Mouse (Mus musculus) neutrophil, adult 5-6 weeks (primary cell): ENCODE data around the gene Kif26b. TPM values are rescaled to one million over a fixed set of nuclear protein-coding genes. Genes with fewer than 3 reads are reported as not detected.

Experiments
- ATAC-seq: fragments of 151-379, 151-347 bp; 2 replicates; pipeline ENCODE4 v1.8.0; 2017; ENCODE audit warnings: mild to moderate bottlenecking, moderate TSS enrichment; ENCODE audit not compliant: insufficient number of reproducible peaks, poor library complexity, low FRiP score, severe bottlenecking; ENCODE audit errors: extremely low read depth
- total RNA-seq: library from RNA; stranded (forward); fragments of 200-1000 nt; gene quantifications from 2 replicates; pipeline ENCODE4 v1.2.3, GENCODE M21; 2017

Kif26b gene
- total RNA-seq, 1 experiment from 2014 or later = 0.23 TPM

DNA sequence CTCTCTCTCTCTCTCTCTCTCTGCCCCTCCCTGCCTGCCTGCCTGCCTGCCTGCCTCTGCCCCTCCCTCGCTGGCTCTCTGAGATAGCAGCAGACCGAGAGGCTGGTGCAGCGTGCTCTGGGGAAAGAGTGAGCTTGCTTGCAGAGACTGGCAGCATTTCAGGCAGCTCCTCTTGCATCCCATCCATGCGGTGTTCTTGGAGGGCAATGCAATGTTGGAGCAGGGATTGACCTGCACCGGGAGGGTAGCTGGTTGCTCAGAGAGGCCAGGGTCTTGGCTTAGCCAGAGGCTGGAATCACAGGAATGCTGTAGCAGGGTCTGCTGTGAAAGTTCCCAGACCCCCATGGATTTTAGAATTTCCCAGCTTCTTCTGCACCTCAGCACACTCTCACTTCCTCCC is 269.4 kb downstream of the Kif26b start:
- no peak for ATAC-seq

DNA sequence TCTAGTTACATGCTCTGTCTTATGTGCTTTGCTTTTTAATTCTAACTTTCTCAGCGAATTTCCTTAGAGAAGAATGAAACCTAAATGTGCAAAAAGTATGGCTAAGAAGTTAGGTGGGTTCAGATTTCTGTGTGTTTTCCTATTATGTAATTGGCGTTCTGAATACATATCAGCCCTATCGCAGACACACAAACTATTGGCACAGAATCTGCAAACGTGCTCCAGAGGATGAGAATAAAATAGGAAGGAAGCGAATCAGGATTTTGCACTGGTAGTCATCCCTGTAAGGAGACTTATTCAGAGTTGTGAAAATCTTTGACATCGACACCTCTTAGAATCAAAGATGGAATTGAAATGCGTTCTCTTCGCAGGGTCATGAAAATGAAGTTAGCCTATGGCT is 270.0 kb downstream of the Kif26b start:
- no peak for ATAC-seq

DNA sequence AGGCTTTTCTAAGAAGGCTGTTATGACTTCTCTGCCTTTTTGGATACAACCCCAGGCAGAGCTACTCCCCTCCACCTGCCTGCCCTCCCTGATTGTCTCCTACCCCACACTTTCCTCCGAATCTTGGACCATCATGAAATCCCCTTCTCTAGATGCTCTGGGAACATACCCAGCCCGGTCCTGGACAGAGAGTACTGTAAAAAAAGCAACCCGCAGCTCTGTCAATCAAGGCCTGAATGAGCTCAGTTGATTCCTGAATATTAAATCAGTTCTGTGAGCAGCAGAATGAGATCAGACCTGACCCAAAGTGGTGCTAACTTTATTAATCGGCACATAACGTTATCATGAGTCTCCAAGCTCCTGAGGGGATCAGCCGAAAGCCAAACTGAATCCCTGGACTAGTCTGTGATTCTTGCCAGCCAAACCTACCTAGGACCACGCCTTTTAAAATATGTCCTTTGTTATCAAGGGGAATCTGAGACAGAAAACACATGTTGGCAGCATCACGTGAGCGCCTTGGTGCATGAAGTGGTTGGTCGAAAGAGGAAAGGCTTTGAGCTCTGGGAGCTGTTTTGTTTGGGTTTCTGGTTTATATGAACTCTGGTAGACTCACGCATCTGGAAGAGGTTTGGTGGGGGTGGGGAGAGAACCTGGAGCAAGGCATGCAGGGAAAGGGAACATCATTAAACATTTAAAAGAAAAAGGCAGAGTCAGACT is 271.1 kb downstream of the Kif26b start:
- ATAC-seq = no peak

DNA sequence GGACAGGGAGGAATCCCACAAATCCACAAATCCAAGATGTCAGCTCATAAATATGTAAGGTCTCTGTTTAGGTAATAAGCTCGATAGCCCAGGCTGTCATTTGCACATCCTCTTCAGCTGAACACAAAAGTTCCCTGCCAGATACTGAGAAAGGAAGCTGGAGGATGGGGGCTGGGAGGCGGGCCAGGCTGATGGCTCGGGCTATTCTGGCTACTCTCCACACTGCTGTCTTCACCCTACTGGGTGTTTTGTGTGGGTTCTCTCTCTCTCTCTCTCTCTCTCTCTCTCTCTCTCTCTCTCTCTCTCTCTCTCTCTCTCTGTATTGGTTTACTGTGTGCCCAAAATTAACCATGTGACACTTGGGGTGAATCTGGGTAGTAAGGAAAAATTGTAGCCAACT is 274.2 kb downstream of the Kif26b start:
- no peak for ATAC-seq

DNA sequence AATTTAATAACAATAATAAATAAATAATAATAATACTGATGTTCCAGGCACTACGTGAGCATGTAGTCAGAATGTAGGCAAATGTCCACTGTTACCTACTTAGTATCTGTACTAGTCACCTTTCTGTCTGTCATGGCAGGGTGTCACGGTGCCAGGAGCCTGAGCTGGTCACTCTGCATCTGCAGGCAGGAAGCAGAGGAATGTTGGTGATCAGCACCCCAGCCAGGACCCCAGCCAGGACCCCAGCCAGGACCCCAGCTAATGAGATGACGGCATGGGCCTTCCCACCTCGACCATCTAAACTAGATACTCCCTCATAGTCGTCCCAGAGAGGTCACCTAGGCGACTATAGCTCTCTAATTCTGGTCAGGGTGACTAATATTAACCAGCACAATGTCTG is 288.6 kb downstream of the Kif26b start:
- no peak for ATAC-seq

DNA sequence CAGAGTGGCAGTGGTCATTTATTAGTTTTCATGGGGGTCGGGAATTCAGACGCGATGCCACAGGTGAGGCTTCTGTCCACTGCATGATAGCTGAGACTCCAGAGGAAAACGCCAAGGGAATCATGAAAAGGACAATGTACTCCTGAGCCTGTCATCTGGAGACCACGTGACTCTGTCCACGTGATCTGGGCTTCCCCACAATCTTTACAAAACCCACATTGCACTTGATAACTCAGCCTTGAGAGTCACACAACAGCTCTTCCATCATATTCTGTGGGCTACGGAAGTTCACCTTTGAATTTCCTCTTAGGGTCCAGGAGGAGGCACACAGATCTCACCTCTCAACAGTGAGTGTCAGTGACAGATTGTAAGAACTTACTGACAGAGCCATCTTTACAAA is 290.1 kb downstream of the Kif26b start:
- ATAC-seq = no peak

DNA sequence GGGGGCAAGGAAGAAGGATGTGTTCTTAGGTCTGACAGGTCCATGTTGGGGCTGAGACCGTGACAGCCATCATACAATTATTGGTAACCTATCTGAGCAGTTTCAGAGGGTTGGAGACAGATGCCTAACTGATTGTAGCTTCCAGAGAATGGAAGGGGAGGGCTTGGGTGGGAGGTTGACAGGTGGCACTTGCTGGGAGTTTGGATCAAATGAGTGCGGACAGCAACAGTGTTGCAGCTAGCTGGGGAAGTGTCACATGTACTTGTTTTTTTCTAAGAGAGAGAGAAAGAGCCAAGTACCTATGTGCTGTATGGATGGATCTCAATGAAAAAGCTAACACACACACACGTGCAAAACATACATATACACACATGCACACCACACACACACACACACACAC is 291.2 kb downstream of the Kif26b start:
- ATAC-seq = no peak

DNA sequence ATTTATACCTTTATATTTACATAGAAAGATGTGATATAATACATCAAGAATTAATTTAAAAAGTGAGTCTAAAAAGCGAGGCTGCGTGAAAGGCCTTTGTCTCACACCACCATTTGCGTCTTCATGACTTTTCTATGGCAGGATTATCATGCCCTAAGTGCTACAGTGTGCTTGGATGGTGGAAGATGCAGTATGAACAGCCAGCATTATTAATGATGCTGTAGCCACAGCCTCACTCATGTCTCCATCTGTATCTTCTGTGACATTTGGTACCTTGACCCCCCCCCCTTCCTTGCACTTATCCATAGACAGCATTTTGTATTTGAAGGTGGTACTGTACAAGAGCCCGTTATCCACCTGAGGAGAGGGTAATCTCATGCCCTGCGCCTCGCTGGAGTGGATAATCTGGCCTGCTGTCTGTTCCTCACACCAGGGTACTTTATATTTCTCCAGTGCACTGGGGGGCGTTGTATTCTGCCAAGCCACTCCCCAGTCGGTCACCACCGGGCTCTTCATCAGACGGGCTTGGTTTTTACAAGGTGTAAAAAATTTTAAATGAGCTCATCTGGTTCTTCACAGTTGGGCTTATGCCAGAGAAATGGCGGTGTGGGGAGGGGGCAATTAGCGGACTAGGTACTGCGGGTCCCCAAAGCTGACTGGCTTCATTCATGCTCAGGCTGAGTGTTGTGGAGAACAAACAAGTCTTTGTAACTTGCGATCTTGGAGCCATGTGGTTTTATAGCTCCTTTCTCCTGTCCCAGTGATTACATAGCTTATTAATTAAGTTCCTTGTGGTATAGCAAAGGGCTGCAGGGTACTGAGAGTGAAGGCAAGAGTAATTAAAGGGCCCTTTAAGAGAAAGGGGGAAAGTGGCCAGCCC is 291.9 kb downstream of the Kif26b start:
- no peak for ATAC-seq

DNA sequence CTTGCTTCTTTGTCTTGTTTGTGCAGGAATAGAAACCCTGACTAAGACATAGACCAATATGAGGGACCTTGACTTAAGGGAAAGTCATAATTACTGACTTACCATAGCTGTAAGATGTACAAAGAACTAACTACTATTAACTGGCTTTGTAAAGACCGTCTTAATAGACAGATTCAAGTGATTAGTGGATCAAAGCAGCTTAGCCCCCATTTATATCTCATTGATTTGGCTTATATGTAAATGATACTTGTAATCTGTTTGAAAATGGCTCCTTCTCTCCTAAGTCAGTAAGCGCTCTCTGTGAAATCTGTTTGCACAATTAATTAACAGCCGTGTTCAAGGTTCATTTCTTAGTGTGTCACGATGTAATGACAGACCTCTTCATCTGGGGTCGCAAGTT is 295.9 kb downstream of the Kif26b start:
- no peak for ATAC-seq

DNA sequence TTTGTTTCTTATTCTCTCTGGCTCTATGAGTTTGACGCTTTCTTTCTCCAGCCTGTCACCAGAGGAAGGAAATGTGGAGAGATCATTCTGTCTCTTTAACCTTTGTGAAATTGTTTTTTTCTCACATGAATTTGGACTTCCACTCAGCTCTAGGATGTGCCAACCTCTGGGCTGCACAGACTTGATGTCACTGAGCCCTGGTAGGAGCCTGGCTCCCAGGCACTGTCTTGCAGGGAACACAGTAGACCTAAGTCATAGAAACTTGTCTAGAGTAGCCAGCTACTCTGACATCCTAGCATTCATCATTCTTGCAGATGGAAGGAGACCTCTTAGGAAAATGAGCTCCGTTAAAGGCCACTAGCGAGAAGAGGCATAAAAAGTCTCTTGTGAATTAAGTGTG is 298.3 kb downstream of the Kif26b start:
- no peak for ATAC-seq

DNA sequence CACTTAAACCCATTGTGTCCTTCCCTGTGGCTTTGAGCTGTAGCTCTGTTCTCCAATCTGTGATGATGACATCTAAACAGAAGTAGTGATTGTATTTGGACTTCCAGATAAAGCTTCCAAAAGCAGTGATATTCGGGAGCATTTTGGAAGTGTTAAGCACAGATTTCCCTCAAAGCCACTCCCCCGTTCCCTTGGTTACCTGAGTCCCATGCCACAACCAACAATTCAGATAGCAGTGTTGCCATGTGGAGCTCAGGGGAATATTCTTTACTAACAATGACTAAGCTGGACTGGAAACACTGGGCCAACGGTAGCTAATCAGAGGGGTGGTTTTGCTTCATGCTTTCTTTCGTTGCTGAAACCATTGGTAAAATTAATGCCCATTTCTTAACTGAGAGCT is 300.5 kb downstream of the Kif26b start:
- no peak for ATAC-seq

DNA sequence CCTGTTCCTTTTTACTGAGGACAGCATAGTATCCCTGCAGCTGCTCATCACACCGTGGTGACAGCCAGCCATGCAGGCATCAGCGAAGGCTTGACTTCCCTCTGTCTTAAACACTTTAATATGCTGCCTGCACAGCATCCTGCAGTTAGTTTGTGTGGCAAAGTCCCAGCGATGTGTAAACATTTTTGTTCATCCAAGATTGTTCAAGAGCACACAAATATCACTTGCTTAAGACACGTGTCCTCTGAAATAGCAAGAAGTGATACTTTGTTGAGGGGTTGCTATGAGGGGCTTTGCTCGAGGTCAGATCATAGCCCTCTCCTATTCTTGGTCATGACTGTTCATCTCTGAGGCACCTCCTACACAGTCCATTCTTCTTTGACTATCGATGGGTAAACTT is 303.6 kb downstream of the Kif26b start:
- ATAC-seq = no peak

DNA sequence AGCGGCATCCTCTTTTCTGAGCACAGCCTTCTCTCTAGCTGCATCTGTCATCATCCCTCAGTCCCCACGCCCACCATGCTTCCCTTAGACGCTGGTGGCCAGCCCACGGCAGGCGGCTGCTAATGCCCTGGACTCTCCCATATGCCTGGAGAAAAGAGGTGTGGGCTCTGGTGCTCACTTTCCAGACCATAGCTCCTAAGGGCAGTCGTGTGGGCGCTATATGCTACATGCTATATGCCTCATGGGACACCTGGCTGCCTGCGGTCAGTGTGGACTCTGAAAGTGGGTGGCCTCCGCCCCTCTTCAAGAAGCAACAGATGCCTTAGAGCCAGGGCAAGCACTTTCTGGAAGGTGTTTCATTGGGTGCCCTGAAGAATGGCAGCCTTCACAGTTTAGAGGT is 306.9 kb downstream of the Kif26b start:
- no peak for ATAC-seq

DNA sequence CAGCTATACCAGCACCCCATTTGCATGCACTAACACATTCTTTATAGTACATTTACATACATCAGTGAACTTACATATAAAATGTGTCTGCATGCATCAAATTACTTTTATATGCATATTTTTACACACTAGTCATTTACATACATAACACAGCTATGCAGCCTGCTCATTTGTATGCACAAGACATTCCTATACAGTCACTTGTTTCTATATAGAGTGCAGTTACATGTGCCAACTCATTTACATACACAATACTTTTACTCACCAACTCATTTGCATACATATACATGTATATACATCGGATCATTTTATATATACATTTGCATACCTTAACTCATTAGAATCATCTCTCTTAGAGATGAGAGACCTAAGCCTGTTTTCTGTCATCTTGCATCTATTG is 308.1 kb downstream of the Kif26b start:
- ATAC-seq = no peak

DNA sequence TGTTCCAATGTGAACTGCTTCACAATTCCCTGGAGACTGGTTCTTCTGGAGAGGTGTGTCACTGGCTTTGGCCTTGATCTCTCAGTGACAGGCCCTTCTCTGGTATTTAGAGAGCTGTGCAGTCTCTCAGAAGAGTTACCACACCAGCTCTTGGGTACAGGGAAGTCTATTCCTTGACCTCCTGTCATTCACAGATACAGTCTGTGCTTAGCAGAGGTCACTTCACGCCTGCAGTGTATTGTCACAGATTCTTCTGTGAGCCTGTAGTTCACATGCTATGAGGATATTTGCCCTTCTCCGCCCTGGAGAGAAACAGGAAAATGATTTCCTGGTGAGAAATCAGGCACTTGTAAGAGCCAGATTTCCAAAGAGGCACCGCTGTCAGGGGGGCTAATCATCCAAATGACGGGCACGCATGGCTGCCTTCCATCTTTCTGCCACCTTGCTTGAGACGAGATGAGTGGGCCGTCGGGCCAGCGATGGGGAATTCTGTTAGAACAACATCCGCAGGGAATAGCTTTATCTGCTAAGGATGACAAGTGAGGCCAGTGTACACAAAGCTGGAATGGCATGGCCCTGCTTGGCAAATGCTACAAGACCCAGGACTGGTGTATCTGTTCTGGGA is 309.9 kb downstream of the Kif26b start:
- ATAC-seq = no peak

DNA sequence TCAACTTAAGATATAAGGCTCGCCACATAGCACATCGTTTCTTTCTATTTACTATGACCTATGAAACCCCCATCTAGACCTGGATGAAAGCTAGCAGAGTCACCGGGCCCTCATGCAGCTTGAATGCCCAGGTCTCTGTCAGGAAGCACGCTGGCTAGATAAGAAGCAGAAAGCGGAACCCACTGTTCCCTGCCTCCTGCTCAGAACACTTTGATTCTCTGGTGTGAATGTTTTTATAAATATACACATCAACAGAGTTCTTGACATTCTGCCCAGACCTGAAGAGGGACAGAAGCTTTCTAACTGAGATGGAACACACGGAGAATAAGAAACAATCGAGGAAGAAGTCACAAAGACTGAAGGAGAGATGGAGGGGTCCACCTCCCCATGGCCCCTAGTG is 311.4 kb downstream of the Kif26b start:
- no peak for ATAC-seq

DNA sequence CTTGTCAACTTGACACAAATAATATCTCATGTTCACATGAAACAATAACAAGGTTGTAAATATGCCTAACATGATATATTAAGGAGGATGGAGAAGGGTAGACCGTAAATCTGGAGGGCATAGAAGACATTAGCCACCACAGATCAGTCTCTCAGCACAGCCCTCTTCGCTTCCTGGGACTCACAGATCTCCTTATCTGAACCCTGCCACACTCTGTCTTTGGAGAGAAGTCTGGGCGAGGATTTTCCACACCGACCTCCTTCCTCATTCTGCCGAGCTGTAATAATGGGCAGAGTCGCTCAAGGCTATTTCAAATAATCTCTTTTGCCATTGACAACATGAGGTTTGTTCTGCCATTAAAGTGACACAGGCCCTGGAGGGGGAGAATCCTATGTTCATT is 315.9 kb downstream of the Kif26b start:
- ATAC-seq = no peak

DNA sequence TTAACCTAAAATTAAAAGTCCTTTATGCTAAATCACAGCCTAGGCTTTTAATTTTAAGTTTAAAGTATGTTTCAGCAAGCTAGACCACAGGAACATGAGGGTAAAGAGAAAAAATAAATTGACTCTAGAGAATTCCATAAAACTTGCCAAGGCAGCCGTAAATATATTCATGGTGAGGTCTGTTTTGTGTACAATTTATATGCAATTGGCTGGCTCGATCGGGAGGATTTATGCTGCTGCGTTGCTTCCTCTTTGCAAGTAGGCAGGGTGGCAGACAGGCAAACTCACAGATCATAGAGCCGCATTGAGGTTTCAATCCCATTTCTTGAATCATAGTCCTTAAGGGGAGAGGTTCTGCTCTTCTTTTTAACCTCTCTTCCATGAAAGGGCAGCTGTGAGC is 318.6 kb downstream of the Kif26b start:
- ATAC-seq = no peak

DNA sequence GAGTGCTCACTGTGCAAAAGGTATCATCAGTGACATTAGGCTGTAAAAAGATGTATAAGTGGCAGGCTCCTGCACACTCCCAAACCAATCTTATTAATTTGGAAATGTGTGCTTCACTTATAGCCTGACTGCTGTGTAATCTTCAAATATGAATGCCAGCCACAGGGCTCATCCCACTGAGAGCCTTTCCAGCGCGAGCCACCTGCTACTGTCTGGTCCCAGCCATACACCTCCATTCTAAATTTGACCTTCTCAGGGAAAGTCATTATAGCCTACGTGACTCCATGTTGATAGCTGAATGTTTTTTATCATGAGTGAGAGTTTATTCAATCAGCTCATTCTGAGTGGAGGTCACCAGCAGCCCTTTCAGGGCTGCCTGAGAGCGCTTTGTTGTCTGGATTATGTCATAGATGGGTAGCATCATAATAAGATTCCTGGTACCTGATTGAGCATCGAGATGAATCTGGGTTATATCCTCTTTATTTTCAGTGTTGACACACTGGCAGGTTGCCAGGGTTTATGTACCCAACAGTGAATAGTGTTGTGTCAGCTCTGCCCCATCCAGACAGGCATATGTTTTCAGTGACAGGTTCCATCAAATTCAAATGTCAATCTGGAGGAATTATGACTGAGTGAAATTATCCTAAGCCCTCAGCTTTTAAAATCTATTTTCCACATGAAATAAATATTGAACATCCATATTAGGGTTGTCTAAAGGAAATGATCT is 319.6 kb downstream of the Kif26b start:
- ATAC-seq = no peak
